Mouse (Mus musculus) heart, postnatal 25 days (tissue): ENCODE results near the gene Mrvi1. TPM values are rescaled to one million over a fixed set of nuclear protein-coding genes. Genes with fewer than 3 reads are reported as not detected.

Experiments used
- DNase-seq: peaks from one replicate; pipeline ENCODE4 v3.0.0; 2022; ENCODE audit warnings: low spot score
- intact Hi-C: fragments of 180-260 bp; cut with DNase I; formaldehyde crosslinking; loops from one replicate; pipeline ENCODE4 v1.15.1; 2025
- total RNA-seq, 2 experiments: library from RNA; stranded (reverse); gene quantifications; 2 replicates each; pipeline ENCODE4 v1.2.3; 2021

Mrvi1 gene
- total RNA-seq, 2 experiments from 2014 or later, result 10.6 to 16.1 TPM

- no peak for DNase-seq
- intact Hi-C loops, result loop anchor here (5.0 kb wide), 1 partner anchor 41 kb away; no protein-coding TSS in a partner anchor
Measured at GRCm38 (mm10) chr7:110983621-110984020, 1.4 kb upstream of the Mrvi1 start.

GRCm38 (mm10) chr7:110982764-110983163, 503 bp upstream of the Mrvi1 start:
- intact Hi-C loops, result loop anchor here (5.0 kb wide), 1 partner anchor 40 kb away; no protein-coding TSS in a partner anchor
- no peak for DNase-seq

GRCm38 (mm10) chr7:110981036-110981435, 1.2 kb downstream of the Mrvi1 start:
- intact Hi-C loops, result loop anchor here (5.0 kb wide), 1 partner anchor 39 kb away; no protein-coding TSS in a partner anchor

GRCm38 (mm10) chr7:110977699-110978392, 4.4 kb downstream of the Mrvi1 start:
- intact Hi-C loops, result no loop called here
- DNase-seq, result no peak

More at GRCm38 (mm10) chr7:110981036-110981435, 1.2 kb downstream of the Mrvi1 start:
- no peak for DNase-seq

GRCm38 (mm10) chr7:110973450-110973849, 8.8 kb downstream of the Mrvi1 start:
- DNase-seq, result no peak

GRCm38 (mm10) chr7:110972796-110973195, 9.5 kb downstream of the Mrvi1 start:
- intact Hi-C loops, result no loop called here
- DNase-seq, result no peak

More at GRCm38 (mm10) chr7:110973450-110973849, 8.8 kb downstream of the Mrvi1 start:
- intact Hi-C loops, result no loop called here

GRCm38 (mm10) chr7:110967373-110967772, 14.9 kb downstream of the Mrvi1 start:
- no peak for DNase-seq
- intact Hi-C loops, result no loop called here

GRCm38 (mm10) chr7:110966853-110967252, 15.4 kb downstream of the Mrvi1 start:
- DNase-seq, result no peak
- intact Hi-C loops, result no loop called here

- intact Hi-C loops, result no loop called here
- no peak for DNase-seq
Measured at GRCm38 (mm10) chr7:110965387-110965786, 16.9 kb downstream of the Mrvi1 start.

- intact Hi-C loops, result no loop called here
- DNase-seq, result no peak
Measured at GRCm38 (mm10) chr7:110963655-110963997, 18.6 kb downstream of the Mrvi1 start.

GRCm38 (mm10) chr7:110962943-110963654, 19.2 kb downstream of the Mrvi1 start:
- intact Hi-C loops, result no loop called here
- no peak for DNase-seq

GRCm38 (mm10) chr7:110962497-110962896, 19.8 kb downstream of the Mrvi1 start:
- intact Hi-C loops, result no loop called here
- DNase-seq, result no peak

- no peak for DNase-seq
- intact Hi-C loops, result no loop called here
Measured at GRCm38 (mm10) chr7:110956422-110957170, 25.7 kb downstream of the Mrvi1 start.

- no peak for DNase-seq
- intact Hi-C loops, result no loop called here
Measured at GRCm38 (mm10) chr7:110955576-110955975, 26.7 kb downstream of the Mrvi1 start.

GRCm38 (mm10) chr7:110954072-110954858, 28.0 kb downstream of the Mrvi1 start:
- intact Hi-C loops, result no loop called here
- no peak for DNase-seq

- intact Hi-C loops, result no loop called here
- no peak for DNase-seq
Measured at GRCm38 (mm10) chr7:110953210-110953609, 29.1 kb downstream of the Mrvi1 start.

- intact Hi-C loops, result no loop called here
- no peak for DNase-seq
Measured at GRCm38 (mm10) chr7:110950621-110950925, 31.7 kb downstream of the Mrvi1 start.

- intact Hi-C loops, result no loop called here
- no peak for DNase-seq
Measured at GRCm38 (mm10) chr7:110949785-110950620, 32.3 kb downstream of the Mrvi1 start.

- DNase-seq, result no peak
Measured at GRCm38 (mm10) chr7:110948579-110948978, 33.7 kb downstream of the Mrvi1 start.

More at GRCm38 (mm10) chr7:110948579-110948978, 33.7 kb downstream of the Mrvi1 start:
- intact Hi-C loops, result no loop called here
